Mouse (Mus musculus): ENCODE results near the gene Rbsn. TPM values are rescaled to one million over a fixed set of nuclear protein-coding genes. Genes with fewer than 3 reads are reported as not detected.

Gene Rbsn
- 34.0 and 38.3 TPM in 2 replicates for polyA plus RNA-seq (2016; fragmentation: Nextera tagmentation; extraction: Ambion mirVana)

DNA sequence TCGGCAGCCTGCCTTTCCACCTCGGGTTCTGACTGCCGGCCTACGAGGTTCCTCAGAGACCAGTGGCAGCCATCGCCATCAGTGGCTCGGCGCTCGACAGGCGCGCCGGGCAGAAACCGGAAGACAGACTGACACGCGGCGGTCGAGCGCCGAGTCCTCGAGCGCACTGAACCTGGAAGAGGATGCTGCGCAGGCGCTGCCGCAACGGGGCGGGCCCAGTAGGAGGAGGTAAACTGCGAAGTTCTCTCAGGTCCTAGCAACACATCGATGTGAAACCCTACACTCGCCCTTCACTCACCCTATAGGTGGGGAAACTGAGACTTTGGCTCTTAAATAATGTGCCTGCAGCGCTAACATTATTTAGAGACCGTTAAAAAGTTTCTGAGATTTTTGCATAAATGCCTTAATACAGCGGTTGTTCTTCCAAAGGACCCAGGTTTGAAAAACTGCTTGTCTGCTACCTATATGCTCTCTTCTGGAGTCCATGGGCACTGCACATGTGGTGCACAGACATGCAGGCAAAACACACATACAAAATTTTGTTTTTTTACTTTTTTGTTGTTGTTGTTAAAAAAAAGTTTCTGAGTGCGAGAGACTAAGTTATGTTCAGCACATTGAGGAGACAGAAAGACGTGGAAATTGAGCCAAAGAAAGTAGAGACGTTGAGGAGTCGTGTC, at the start of gene Rbsn:
TSS of gene Rbsn (minus strand) at position 153 of the 677 bp plus-strand sequence.
- 12% methylated on average over 35 of the region's 35 CpGs for WGBS
- peak within 1 kb of the TSS; percentile 98 for H3K4me3 ChIP-seq (replicated peaks)
- H3K4me2 ChIP-seq = peak within 1 kb of the TSS; percentile 96
- H3K27me3 ChIP-seq = peaks cover 1% of the 10 kb centered on the region; the same call in 1 of the 2 replicates
- peaks cover 14% of the 10 kb centered on the region for H3K36me3 ChIP-seq
- H3K9me3 ChIP-seq = no peaks in the 10 kb centered on the region
- H3K27ac ChIP-seq = peak within 1 kb of the TSS; percentile 79
- ATAC-seq (ENCODE audit: insufficient number of reproducible peaks, insufficient read depth, low FRiP score, low TSS enrichment, low read depth) = peak; percentile 93
- H3K9ac ChIP-seq (replicated peaks) = peak within 1 kb of the TSS; percentile 92
- H3K4me1 ChIP-seq (replicated peaks) = peaks cover 9% of the 10 kb centered on the region

GRCm38 (mm10) chr6:92261162-92261843, 46.6 kb upstream of the Rbsn start:
- H3K36me3 ChIP-seq = no peaks in the 10 kb centered on the region
- ATAC-seq (ENCODE audit: insufficient number of reproducible peaks, insufficient read depth, low FRiP score, low TSS enrichment, low read depth) = no peak
- no peaks in the 10 kb centered on the region for H3K27me3 ChIP-seq
- H3K4me1 ChIP-seq (replicated peaks) = no peaks in the 10 kb centered on the region
- no peak overlapping the region for H3K4me3 ChIP-seq (replicated peaks)
- 73% methylated on average over 4 of the region's 4 CpGs for WGBS
- H3K9ac ChIP-seq (replicated peaks) = no peak overlapping the region
- H3K27ac ChIP-seq = no peak overlapping the region
- H3K4me2 ChIP-seq = no peak overlapping the region
- no peaks in the 10 kb centered on the region for H3K9me3 ChIP-seq

GRCm38 (mm10) chr6:92255346-92255745, 40.6 kb upstream of the Rbsn start:
- Histone ChIP-seq H3K4me2 (no peak overlapping the region), H3K9me3 (peaks cover 6% of the 10 kb centered on the region), H3K9ac (replicated peaks) (no peak overlapping the region), H3K4me3 (replicated peaks) (no peak overlapping the region), H3K36me3 (no peaks in the 10 kb centered on the region), H3K27me3 (peaks cover 6% of the 10 kb centered on the region; the same call in 1 of the 2 replicates), H3K4me1 (replicated peaks) (no peaks in the 10 kb centered on the region), H3K27ac (no peak overlapping the region)
- no peak for ATAC-seq (ENCODE audit: insufficient number of reproducible peaks, insufficient read depth, low FRiP score, low TSS enrichment, low read depth)

DNA sequence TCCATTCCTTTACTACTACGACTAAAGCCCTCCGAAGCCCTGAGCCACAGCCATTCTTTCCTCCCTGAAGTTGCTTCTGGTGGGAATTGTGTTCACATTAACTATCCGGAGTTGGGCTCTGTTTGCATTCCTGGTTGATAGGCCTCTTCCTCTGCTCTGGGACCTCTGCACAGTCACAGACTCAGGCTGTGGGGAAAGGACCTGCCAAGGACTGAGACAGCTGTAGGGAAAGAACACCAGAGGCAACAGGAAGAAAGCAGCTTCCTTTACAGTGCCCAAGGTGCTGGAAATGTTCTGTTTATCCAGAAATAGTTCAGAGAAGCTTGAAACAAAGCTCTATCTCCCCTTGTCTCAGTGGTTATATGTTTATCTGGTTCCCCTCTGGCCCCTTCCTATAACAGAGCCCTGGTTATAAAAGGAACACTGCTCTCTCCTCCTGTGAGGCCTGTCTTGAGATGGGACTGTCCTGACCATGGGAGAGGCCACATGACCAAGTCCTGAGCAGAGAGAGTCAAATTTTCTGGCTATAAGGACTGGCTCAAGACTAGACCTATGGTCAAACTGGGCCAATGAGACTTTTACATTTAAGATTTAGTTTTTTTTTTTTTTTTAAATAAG, 38.6 kb upstream of the Rbsn start:
- no peaks in the 10 kb centered on the region for H3K4me1 ChIP-seq (replicated peaks)
- no peak overlapping the region for H3K9ac ChIP-seq (replicated peaks)
- no peak for ATAC-seq (ENCODE audit: insufficient number of reproducible peaks, insufficient read depth, low FRiP score, low TSS enrichment, low read depth)
- H3K27me3 ChIP-seq = peaks cover 6% of the 10 kb centered on the region; the same call in 1 of the 2 replicates
- no peak overlapping the region for H3K27ac ChIP-seq
- no peak overlapping the region for H3K4me3 ChIP-seq (replicated peaks)
- H3K9me3 ChIP-seq = peaks cover 6% of the 10 kb centered on the region
- H3K4me2 ChIP-seq = no peak overlapping the region
- no peaks in the 10 kb centered on the region for H3K36me3 ChIP-seq
- WGBS = 69% methylated on average over 3 of the region's 3 CpGs

GRCm38 (mm10) chr6:92247215-92247919, 32.6 kb upstream of the Rbsn start:
- Histone ChIP-seq H3K36me3 (no peaks in the 10 kb centered on the region), H3K9ac (replicated peaks) (no peak overlapping the region), H3K4me2 (no peak overlapping the region), H3K27me3 (peaks cover 59% of the 10 kb centered on the region), H3K4me3 (replicated peaks) (no peak overlapping the region), H3K4me1 (replicated peaks) (peaks cover 7% of the 10 kb centered on the region), H3K27ac (no peak overlapping the region), H3K9me3 (no peaks in the 10 kb centered on the region)
- ATAC-seq (ENCODE audit: insufficient number of reproducible peaks, insufficient read depth, low FRiP score, low TSS enrichment, low read depth) = no peak
- WGBS = 30% methylated on average over 7 of the region's 7 CpGs

GRCm38 (mm10) chr6:92246335-92246734, 31.6 kb upstream of the Rbsn start:
- Histone ChIP-seq H3K27me3 (peaks cover 61% of the 10 kb centered on the region), H3K4me3 (replicated peaks) (no peak overlapping the region), H3K9me3 (no peaks in the 10 kb centered on the region), H3K27ac (no peak overlapping the region), H3K9ac (replicated peaks) (no peak overlapping the region), H3K4me2 (no peak overlapping the region), H3K36me3 (no peaks in the 10 kb centered on the region), H3K4me1 (replicated peaks) (peaks cover 7% of the 10 kb centered on the region)
- 21% methylated on average over 3 of the region's 3 CpGs for WGBS
- no peak for ATAC-seq (ENCODE audit: insufficient number of reproducible peaks, insufficient read depth, low FRiP score, low TSS enrichment, low read depth)

DNA sequence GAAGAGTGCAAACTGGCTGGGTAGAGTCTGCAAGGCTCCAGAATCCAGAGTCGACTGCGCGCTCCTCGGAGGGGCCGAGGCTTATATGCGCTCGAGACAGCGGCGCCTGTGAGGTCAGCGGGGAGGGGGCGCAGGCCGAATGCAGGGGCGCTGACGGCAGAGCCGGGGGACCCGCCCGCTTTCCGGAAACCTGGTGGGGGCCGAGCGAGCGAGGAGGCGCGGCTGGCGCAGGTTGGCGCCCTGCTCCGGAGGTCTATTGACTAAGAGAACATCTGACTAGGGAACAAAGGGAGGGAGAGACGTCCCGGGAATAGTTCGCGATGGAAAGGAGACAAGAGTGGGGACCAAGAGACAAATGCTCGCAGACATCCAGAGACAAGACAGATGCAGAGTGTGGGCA, 29.9 kb upstream of the Rbsn start, which contains the start of gene Trh:
TSS of gene Trh (minus strand) at position 60 of the 400 bp plus-strand sequence.
- peak within 1 kb of the TSS; percentile 41 for H3K4me3 ChIP-seq (replicated peaks)
- H3K27me3 ChIP-seq = peaks cover 61% of the 10 kb centered on the region
- H3K36me3 ChIP-seq = no peaks in the 10 kb centered on the region
- H3K9ac ChIP-seq (replicated peaks) = peak within 1 kb of the TSS; percentile 56; the same call in 1 of the 2 replicates
- no peak within 1 kb of the TSS for H3K27ac ChIP-seq
- no peak for ATAC-seq (ENCODE audit: insufficient number of reproducible peaks, insufficient read depth, low FRiP score, low TSS enrichment, low read depth)
- 1% methylated on average over 31 of the region's 31 CpGs for WGBS
- H3K9me3 ChIP-seq = no peaks in the 10 kb centered on the region
- H3K4me2 ChIP-seq = peak within 1 kb of the TSS; percentile 66
- peaks cover 7% of the 10 kb centered on the region for H3K4me1 ChIP-seq (replicated peaks)

- peaks cover 44% of the 10 kb centered on the region for H3K27me3 ChIP-seq
- no peak overlapping the region for H3K4me2 ChIP-seq
- peaks cover 7% of the 10 kb centered on the region for H3K4me1 ChIP-seq (replicated peaks)
- H3K4me3 ChIP-seq (replicated peaks) = no peak overlapping the region
- H3K27ac ChIP-seq = no peak overlapping the region
- H3K9me3 ChIP-seq = no peaks in the 10 kb centered on the region
- 74% methylated on average over 3 of the region's 3 CpGs for WGBS
- H3K9ac ChIP-seq (replicated peaks) = no peak overlapping the region
- no peaks in the 10 kb centered on the region for H3K36me3 ChIP-seq
- ATAC-seq (ENCODE audit: insufficient number of reproducible peaks, insufficient read depth, low FRiP score, low TSS enrichment, low read depth) = no peak
Measured at GRCm38 (mm10) chr6:92241178-92241906, 26.6 kb upstream of the Rbsn start.

- Histone ChIP-seq H3K9ac (replicated peaks) (no peak overlapping the region), H3K4me1 (replicated peaks) (0 out of 2 replicates have a peak, but pooled peaks cover 3% of the 10 kb centered on the region), H3K36me3 (no peaks in the 10 kb centered on the region), H3K4me3 (replicated peaks) (no peak overlapping the region), H3K27ac (no peak overlapping the region), H3K4me2 (no peak overlapping the region), H3K9me3 (no peaks in the 10 kb centered on the region), H3K27me3 (no peaks in the 10 kb centered on the region; the same call in 1 of the 2 replicates)
- 51% methylated on average over 12 of the region's 12 CpGs for WGBS
- ATAC-seq (ENCODE audit: insufficient number of reproducible peaks, insufficient read depth, low FRiP score, low TSS enrichment, low read depth) = no peak
Measured at GRCm38 (mm10) chr6:92235036-92235435, 20.3 kb upstream of the Rbsn start.

DNA sequence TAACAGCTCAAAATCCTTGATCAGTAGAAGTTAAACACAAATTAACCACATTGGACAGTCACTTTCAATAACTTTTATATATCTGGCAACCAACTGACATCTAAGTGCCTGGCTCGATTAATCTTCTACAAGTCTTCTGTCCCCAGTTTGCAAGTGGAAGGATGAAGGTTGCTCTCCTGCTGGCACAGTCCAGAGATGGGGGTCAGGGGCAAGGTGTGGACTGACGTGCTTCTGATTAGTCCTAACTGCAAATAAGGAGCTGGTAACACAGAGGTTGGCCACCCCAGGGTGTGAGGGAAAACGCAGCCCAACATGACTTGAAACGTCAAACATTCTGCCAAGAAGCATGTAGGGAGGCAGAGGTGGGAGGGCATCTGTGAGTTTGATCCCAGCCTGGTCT, 17.0 kb upstream of the Rbsn start:
- H3K36me3 ChIP-seq = no peaks in the 10 kb centered on the region
- 65% methylated on average over 4 of the region's 4 CpGs for WGBS
- no peak for ATAC-seq (ENCODE audit: insufficient number of reproducible peaks, insufficient read depth, low FRiP score, low TSS enrichment, low read depth)
- H3K4me3 ChIP-seq (replicated peaks) = no peak overlapping the region
- H3K9ac ChIP-seq (replicated peaks) = no peak overlapping the region
- no peaks in the 10 kb centered on the region for H3K9me3 ChIP-seq
- no peak overlapping the region for H3K4me2 ChIP-seq
- 0 out of 2 replicates have a peak, but pooled peaks cover 3% of the 10 kb centered on the region for H3K4me1 ChIP-seq (replicated peaks)
- H3K27me3 ChIP-seq = no peaks in the 10 kb centered on the region; the same call in 1 of the 2 replicates
- no peak overlapping the region for H3K27ac ChIP-seq

Measured in limb, embryonic 12.5 days (tissue).